Mouse (Mus musculus): Measurements from ENCODE around the gene Gm20388. TPM values are rescaled to one million over a fixed set of nuclear protein-coding genes. Genes with fewer than 3 reads are reported as not detected.

Gene Gm20388
- polyA plus RNA-seq, 1 experiment from 2014 or later, result not detected

DNA sequence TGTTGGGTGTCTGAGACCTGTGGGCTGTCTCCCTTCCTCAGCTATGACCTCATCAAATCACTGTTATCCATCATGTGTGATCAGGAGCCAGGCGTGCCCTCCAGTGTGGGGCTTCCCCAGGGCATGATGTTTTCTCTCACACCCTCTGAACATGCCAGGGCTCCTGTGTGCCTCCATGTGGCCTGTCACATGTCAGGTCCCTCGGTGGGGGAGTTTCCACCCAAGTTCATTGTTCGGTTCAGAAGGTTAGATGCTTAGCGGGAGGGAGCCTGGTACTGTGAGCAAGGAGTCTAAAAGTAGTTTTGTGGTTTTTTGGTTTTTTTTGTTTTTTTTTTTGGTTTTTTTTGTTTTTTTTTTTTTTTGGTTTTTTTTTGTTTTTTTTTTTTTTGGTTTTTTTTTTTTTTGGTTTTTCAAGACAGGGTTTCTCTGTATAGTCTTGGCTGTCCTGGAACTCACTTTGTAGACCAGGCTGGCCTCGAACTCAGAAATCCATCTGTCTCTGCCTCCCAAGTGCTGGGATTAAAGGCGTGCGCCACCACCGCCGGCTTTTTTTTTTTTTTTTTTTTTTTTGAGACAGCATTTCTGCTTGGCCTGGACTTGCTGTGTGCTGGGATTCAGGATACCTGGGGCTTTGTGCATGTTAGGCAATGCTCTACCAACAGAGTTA is 553.4 kb downstream of the Gm20388 start:
- no peak for ATAC-seq (ENCODE audit: insufficient number of reproducible peaks, insufficient read depth, low FRiP score, low TSS enrichment, low read depth)
- Histone ChIP-seq H3K4me2 (no peak overlapping the region), H3K27ac (no peak overlapping the region), H3K4me1 (peaks cover 51% of the 10 kb centered on the region), H3K4me3 (no peak overlapping the region), H3K27me3 (no peaks in the 10 kb centered on the region; the same call in 1 of the 2 replicates), H3K9me3 (no peaks in the 10 kb centered on the region), H3K36me3 (no peaks in the 10 kb centered on the region), H3K9ac (no peak overlapping the region)
- 86% methylated on average over 9 of the region's 9 CpGs for WGBS

DNA sequence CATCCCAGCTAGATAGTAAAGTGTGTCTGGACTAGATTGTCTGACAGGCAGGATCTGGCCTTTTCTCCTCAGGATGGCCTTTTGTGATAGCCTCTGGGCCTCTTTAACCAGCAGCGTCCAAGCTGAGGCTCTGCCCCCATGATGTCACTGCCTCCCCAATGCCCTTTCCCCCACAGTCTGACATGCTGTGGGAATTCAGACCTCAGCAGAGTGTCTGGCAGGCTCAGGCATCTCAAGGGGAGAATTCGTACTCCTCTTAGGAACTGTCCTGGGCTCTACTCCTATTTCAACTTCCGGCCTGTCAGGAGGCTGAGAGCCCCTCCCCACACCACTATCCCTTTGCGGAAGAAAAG is 553.9 kb downstream of the Gm20388 start:
- WGBS, result 43% methylated on average over 4 of the region's 4 CpGs
- Histone ChIP-seq H3K4me2 (no peak overlapping the region), H3K27me3 (no peaks in the 10 kb centered on the region; the same call in 1 of the 2 replicates), H3K9ac (no peak overlapping the region), H3K36me3 (no peaks in the 10 kb centered on the region), H3K4me1 (peaks cover 46% of the 10 kb centered on the region), H3K9me3 (no peaks in the 10 kb centered on the region), H3K4me3 (no peak overlapping the region), H3K27ac (peak overlapping the region; percentile 74; the same call in 1 of the 2 replicates)
- ATAC-seq (ENCODE audit: insufficient number of reproducible peaks, insufficient read depth, low FRiP score, low TSS enrichment, low read depth), result no peak

DNA sequence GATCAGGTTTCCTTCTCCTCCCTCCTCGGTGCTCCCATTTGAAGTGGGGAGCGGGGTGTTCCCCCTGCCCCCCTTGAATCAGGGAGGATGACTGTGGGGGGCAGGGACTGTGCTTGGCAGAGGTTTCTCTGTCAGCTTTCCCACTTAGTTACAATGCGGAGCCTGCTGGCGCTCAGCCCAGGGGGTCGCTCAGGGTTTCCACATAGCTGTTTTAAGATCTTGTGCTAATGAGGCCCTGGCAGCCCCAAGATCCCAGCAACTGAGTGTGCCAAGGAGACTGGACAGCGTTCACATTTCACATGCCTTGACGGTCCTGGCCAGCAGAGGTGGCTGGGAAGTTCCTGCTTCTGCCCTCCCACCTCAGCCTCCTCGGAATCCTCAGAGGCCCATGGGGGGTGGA is 555.1 kb downstream of the Gm20388 start:
- WGBS, result 5% methylated on average over 8 of the region's 8 CpGs
- H3K4me3 ChIP-seq, result no peak overlapping the region
- peaks cover 42% of the 10 kb centered on the region for H3K4me1 ChIP-seq

DNA sequence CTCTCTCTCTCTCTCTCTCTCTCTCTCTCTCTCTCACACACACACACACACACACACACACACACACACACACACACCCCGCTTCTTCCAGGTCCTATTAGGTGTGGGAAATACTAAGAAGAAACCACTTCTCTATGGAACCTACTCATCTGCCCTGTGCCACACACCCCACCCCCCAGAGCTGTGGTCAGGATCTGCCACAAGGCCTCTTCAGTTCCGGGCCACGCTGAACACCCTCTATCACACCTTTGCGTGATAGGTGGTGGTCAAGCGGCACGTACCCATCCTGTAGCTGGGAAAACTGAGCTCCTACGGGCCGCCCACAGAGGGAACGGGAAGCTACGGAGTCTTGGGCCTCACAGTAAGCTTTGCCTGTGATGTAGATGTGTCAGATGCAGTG is 555.6 kb downstream of the Gm20388 start:
- Histone ChIP-seq H3K27ac (no peak overlapping the region; the same call in 1 of the 2 replicates), H3K4me2 (0 out of 2 replicates have a peak overlapping the region, but pooled peaks have one; percentile 7), H3K36me3 (no peaks in the 10 kb centered on the region), H3K4me3 (no peak overlapping the region), H3K27me3 (no peaks in the 10 kb centered on the region; the same call in 1 of the 2 replicates), H3K4me1 (peaks cover 43% of the 10 kb centered on the region), H3K9ac (no peak overlapping the region), H3K9me3 (no peaks in the 10 kb centered on the region)
- 59% methylated on average over 10 of the region's 10 CpGs for WGBS
- ATAC-seq (ENCODE audit: insufficient number of reproducible peaks, insufficient read depth, low FRiP score, low TSS enrichment, low read depth), result no peak

More for the DNA sequence above, 555.1 kb downstream of the Gm20388 start:
- peak; percentile 54; the same call in 1 of the 2 replicates for ATAC-seq (ENCODE audit: insufficient number of reproducible peaks, insufficient read depth, low FRiP score, low TSS enrichment, low read depth)
- Histone ChIP-seq H3K9ac (0 out of 2 replicates have a peak overlapping the region, but pooled peaks have one; percentile 27), H3K27ac (peak overlapping the region; percentile 74), H3K36me3 (no peaks in the 10 kb centered on the region), H3K4me2 (peak overlapping the region; percentile 37), H3K27me3 (no peaks in the 10 kb centered on the region; the same call in 1 of the 2 replicates), H3K9me3 (no peaks in the 10 kb centered on the region)

DNA sequence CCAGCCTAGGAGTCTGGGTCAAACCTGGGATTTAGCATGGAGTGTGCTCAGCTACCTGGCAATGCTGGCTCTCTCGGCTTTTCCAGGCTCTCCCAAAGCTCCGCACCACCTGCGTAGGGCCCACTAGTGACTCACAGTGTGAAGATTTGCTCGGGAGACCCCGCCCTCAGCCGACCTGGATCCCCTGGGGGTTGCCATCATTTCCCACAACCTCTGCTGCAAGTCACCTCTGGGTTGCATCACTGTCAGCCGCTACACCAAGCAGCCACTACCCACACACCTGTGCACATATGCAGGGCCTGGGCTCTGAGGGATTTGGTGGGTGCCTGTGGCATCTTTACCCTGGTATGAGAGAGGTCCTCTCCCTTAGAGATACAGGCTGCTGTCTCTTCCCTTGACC is 557.0 kb downstream of the Gm20388 start:
- 86% methylated on average over 7 of the region's 7 CpGs for WGBS

DNA sequence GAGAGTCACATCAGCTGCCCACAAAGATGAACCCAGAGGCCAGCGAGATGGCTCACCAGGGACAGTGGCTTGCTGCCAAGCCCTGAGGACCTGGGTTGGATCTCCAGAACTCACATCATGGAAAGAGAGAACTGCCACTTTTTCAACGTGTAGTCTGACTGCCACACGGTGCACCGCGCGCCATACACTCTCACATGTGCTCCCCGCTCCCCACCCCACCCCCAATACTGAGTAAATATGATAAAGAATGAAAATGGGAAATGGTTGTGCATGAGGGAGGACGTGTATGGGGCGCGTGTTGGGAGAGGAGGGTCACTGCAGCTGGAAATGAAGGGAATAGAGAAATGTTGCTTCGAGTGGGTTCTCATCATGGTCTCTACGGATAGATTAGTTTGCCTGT is 559.5 kb downstream of the Gm20388 start:
- H3K9ac ChIP-seq, result no peak overlapping the region
- peaks cover 47% of the 10 kb centered on the region for H3K4me1 ChIP-seq
- no peak overlapping the region for H3K27ac ChIP-seq
- no peak overlapping the region for H3K4me3 ChIP-seq
- H3K27me3 ChIP-seq, result no peaks in the 10 kb centered on the region; the same call in 1 of the 2 replicates
- H3K9me3 ChIP-seq, result no peaks in the 10 kb centered on the region
- no peak for ATAC-seq (ENCODE audit: insufficient number of reproducible peaks, insufficient read depth, low FRiP score, low TSS enrichment, low read depth)
- no peak overlapping the region for H3K4me2 ChIP-seq
- no peaks in the 10 kb centered on the region for H3K36me3 ChIP-seq
- WGBS, result 89% methylated on average over 12 of the region's 12 CpGs

More for the DNA sequence above, 557.0 kb downstream of the Gm20388 start:
- Histone ChIP-seq H3K27me3 (no peaks in the 10 kb centered on the region; the same call in 1 of the 2 replicates), H3K9me3 (no peaks in the 10 kb centered on the region), H3K4me2 (no peak overlapping the region), H3K36me3 (no peaks in the 10 kb centered on the region), H3K9ac (no peak overlapping the region), H3K27ac (no peak overlapping the region), H3K4me3 (no peak overlapping the region), H3K4me1 (peaks cover 52% of the 10 kb centered on the region)
- no peak for ATAC-seq (ENCODE audit: insufficient number of reproducible peaks, insufficient read depth, low FRiP score, low TSS enrichment, low read depth)

DNA sequence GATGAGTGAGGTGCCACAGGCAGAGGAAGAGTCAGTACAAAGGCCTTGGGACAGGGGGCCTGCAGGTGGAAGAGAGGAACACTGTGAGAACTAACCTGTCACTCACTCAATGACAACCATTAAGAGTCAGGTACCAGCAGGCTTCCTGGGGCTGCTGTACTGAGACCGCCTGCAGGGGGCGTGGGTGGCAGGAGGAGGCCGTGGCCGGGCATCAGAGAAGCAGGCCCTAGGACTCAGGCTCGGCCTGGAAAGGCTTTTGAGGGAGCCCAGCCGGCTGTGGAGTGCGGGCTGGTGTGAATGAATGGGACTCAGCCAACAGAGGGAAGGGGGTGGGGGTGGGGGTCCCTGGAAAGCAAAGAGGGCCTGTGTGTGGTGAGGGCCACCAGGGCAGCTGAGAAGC is 560.5 kb downstream of the Gm20388 start:
- Histone ChIP-seq H3K36me3 (no peaks in the 10 kb centered on the region), H3K4me3 (no peak overlapping the region), H3K27ac (no peak overlapping the region), H3K4me1 (peaks cover 44% of the 10 kb centered on the region), H3K9ac (no peak overlapping the region), H3K27me3 (no peaks in the 10 kb centered on the region; the same call in 1 of the 2 replicates), H3K4me2 (no peak overlapping the region), H3K9me3 (no peaks in the 10 kb centered on the region)
- no peak for ATAC-seq (ENCODE audit: insufficient number of reproducible peaks, insufficient read depth, low FRiP score, low TSS enrichment, low read depth)
- 8% methylated on average over 7 of the region's 7 CpGs for WGBS

DNA sequence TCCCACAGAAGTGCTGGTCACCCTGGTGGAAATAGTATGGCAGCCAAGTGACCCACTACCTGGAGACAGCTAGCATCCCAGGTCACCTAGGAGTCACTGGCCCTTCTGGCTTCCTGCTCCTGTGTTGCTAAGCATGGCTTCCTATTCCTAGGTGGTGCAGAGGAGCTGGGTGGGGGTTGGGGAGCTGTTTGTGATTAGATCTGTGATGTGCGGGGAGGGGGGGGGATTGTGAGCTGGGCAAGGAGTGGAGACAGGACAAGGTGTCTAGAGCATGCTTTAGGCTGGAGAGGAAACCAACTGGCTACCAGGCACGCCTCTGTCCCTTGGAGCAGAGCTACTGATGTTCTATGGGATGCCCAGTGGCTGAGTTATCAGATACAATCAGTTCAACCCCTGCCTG is 561.1 kb downstream of the Gm20388 start:
- WGBS, result 40% methylated on average over 2 of the region's 2 CpGs
- no peak overlapping the region for H3K27ac ChIP-seq
- 0 out of 2 replicates have a peak overlapping the region, but pooled peaks have one; percentile 7 for H3K4me2 ChIP-seq
- H3K4me3 ChIP-seq, result no peak overlapping the region
- ATAC-seq (ENCODE audit: insufficient number of reproducible peaks, insufficient read depth, low FRiP score, low TSS enrichment, low read depth), result no peak
- no peaks in the 10 kb centered on the region; the same call in 1 of the 2 replicates for H3K27me3 ChIP-seq
- H3K9me3 ChIP-seq, result no peaks in the 10 kb centered on the region
- H3K9ac ChIP-seq, result no peak overlapping the region
- H3K4me1 ChIP-seq, result peaks cover 44% of the 10 kb centered on the region
- H3K36me3 ChIP-seq, result no peaks in the 10 kb centered on the region

DNA sequence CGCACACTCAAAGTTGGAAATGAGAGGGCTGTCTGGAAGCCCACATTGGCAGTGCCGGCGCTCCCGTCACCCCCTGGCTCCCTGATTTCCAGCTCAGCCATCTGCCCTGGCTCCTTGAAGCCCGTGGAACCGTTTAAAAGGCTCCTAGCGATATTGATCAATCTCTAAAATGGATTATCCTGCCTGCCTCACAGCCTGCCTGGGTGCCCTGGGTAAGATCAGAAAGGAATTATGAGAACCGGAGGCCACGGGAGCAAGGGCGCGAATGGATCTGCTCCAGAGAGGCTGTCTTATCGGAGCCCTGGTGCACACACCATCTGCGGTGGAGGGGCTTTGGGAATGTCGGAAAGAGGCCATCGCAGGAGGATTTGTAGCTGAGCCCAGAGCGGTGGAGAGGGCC is 561.6 kb downstream of the Gm20388 start:
- 31% methylated on average over 16 of the region's 16 CpGs for WGBS
- Histone ChIP-seq H3K27me3 (no peaks in the 10 kb centered on the region; the same call in 1 of the 2 replicates), H3K9me3 (no peaks in the 10 kb centered on the region), H3K9ac (no peak overlapping the region), H3K4me1 (peaks cover 48% of the 10 kb centered on the region), H3K4me3 (no peak overlapping the region), H3K36me3 (no peaks in the 10 kb centered on the region), H3K27ac (peak overlapping the region; percentile 22; the same call in 1 of the 2 replicates), H3K4me2 (no peak overlapping the region)
- no peak for ATAC-seq (ENCODE audit: insufficient number of reproducible peaks, insufficient read depth, low FRiP score, low TSS enrichment, low read depth)

DNA sequence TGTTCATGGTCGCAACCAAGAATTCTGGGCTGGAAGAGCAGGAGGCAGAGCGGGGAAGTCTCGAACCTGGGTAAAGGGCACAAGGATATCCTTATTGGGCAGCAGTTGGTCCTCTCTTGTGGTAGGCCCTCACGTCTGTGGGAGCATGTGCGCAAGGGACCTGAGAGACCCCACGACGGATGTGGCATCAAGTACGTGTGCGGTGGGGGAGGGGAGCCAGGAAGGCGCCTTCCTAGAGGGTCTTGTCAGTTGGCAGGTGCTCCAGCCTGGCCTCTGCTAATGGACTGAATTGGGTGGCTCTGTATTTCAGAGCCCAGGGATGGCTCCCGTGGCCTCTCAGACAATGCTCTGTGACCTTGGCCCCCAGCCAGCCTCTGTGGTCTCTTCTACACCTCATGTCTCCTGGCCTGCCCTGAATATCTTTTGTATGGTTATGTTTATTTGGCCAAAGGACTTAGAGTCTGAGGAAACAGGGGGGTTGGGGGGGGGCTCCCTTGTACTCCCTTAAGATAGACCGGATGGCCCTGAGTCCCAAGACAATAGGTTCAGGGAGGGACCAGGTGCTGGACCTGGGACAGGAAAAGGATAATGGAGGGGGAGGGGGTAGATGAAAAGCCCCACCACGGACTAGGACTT is 563.2 kb downstream of the Gm20388 start:
- Histone ChIP-seq H3K36me3 (no peaks in the 10 kb centered on the region), H3K9ac (no peak overlapping the region), H3K27ac (no peak overlapping the region), H3K4me1 (peaks cover 53% of the 10 kb centered on the region), H3K4me3 (no peak overlapping the region), H3K9me3 (no peaks in the 10 kb centered on the region), H3K27me3 (no peaks in the 10 kb centered on the region), H3K4me2 (no peak overlapping the region)
- 91% methylated on average over 13 of the region's 13 CpGs for WGBS
- no peak for ATAC-seq (ENCODE audit: insufficient number of reproducible peaks, insufficient read depth, low FRiP score, low TSS enrichment, low read depth)

DNA sequence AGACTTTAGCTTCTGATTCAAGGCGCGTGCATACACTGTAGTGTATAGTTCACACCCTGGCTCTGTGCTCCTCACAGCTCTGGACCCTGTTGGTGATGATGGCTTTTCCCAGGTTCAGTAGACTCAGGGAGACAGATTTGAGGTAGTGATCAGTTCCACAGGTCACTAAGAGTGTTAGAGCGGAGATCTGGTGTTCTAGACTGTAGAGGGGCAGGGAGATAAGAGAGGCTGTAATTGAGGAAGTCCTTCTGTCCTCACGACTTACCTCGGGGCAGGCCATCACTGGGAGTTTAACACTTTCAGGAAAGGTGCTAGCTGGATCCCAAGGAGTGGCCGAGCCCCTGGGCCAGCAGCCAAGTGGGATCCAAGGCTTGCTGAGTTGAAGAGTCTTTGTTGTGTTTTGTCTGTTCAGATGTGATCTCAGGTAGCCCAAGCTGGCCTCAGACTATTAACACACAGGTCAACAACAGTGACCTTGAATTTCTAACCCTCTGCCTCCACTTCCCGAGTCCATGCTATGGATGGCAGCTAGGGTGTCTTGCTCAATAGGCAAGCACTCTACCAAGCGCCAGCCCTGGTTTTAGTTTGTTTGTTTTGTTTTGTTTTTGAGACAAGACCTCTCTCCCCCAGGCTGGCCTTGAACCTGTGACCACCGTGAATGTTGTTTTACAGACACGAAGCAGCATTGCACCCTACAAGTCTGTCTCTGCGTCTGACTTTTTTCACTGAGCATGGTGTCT is 564.0 kb downstream of the Gm20388 start:
- no peak overlapping the region for H3K27ac ChIP-seq
- peaks cover 57% of the 10 kb centered on the region for H3K4me1 ChIP-seq

More for the DNA sequence above, 564.0 kb downstream of the Gm20388 start:
- Histone ChIP-seq H3K4me2 (no peak overlapping the region), H3K4me3 (no peak overlapping the region), H3K9me3 (no peaks in the 10 kb centered on the region), H3K27me3 (no peaks in the 10 kb centered on the region), H3K36me3 (no peaks in the 10 kb centered on the region), H3K9ac (no peak overlapping the region)
- no peak for ATAC-seq (ENCODE audit: insufficient number of reproducible peaks, insufficient read depth, low FRiP score, low TSS enrichment, low read depth)
- WGBS, result 79% methylated on average over 11 of the region's 11 CpGs
